Mouse (Mus musculus) stomach, postnatal 0 days (tissue): Measurements from ENCODE around the gene Fam198b. TPM values are rescaled to one million over a fixed set of nuclear protein-coding genes. Genes with fewer than 3 reads are reported as not detected.

Experiments used
- ATAC-seq: fragments of 200-750 bp; cut with Nextera tagmentation; 2 replicates; pipeline ENCODE4 v1.8.0; 2017; ENCODE audit not compliant: low FRiP score, low TSS enrichment
- DNase-seq: peaks from one replicate; pipeline ENCODE4 v3.0.0-alpha.2; 2016; ENCODE audit warnings: low spot score
- H3K27ac ChIP-seq: fragments of 300-500 bp; sonication (generic); replicated peaks from 2 replicates; pipeline ENCODE4 v1.5.1; 2014; ENCODE audit warnings: mild to moderate bottlenecking, control low read depth
- H3K27me3 ChIP-seq: fragments of 300-500 bp; sonication (generic); 2 replicates; pipeline ENCODE4 v1.6.1; 2014; ENCODE audit warnings: low read length; ENCODE audit not compliant: control insufficient read depth, insufficient read depth
- H3K36me3 ChIP-seq: fragments of 300-500 bp; sonication (generic); 2 replicates; pipeline ENCODE4 v1.6.1; 2014; ENCODE audit warnings: low read length, mixed read lengths; ENCODE audit not compliant: control insufficient read depth, insufficient read depth
- H3K4me1 ChIP-seq: fragments of 300-500 bp; sonication (generic); replicated peaks from 2 replicates; pipeline ENCODE4 v1.6.1; 2014; ENCODE audit warnings: antibody characterized with exemption; ENCODE audit not compliant: control insufficient read depth, insufficient read depth
- H3K4me2 ChIP-seq: fragments of 300-500 bp; sonication (generic); replicated peaks from 2 replicates; pipeline ENCODE4 v1.6.1; 2014; ENCODE audit warnings: low read depth, mild to moderate bottlenecking, control low read depth, moderate library complexity
- H3K4me3 ChIP-seq: fragments of 300-500 bp; sonication (generic); 2 replicates; pipeline ENCODE4 v1.5.1; 2014; ENCODE audit warnings: low read depth, low read length, control low read depth
- H3K9ac ChIP-seq: fragments of 300-500 bp; sonication (generic); 2 replicates; pipeline ENCODE4 v1.6.1; 2014; ENCODE audit warnings: mild to moderate bottlenecking, low read length, control low read depth, mixed read lengths
- H3K9me3 ChIP-seq: fragments of 300-500 bp; sonication (generic); 2 replicates; pipeline ENCODE4 v1.6.1; 2016; ENCODE audit warnings: low read length; ENCODE audit not compliant: control insufficient read depth
- CTCF ChIP-seq: IDR thresholded peaks from 2 replicates; pipeline ENCODE4 v1.5.1; 2016; ENCODE audit warnings: antibody characterized with exemption, low read depth, mild to moderate bottlenecking, moderate library complexity
- EP300 ChIP-seq: optimal IDR thresholded peaks from 2 replicates; pipeline ENCODE3; 2016; ENCODE audit warnings: antibody characterized with exemption
- WGBS: fragments of 180-500 bp; shearing (Covaris S2); extraction: QIAGEN DNeasy Blood & Tissue Kit; methylation state at CpG from one replicate; pipeline ENCODE4 v1.1.7; 2014; 5-methylcytosine and 5-hydroxymethylcytosine counted together
- polyA plus RNA-seq: library from polyadenylated mRNA; unstranded; fragments of >200 nt; fragmentation: Nextera tagmentation; extraction: Ambion mirVana; gene quantifications from 2 replicates; pipeline ENCODE4 v1.2.1, GENCODE M21; 2015

Fam198b gene
- polyA plus RNA-seq, 1 experiment from 2014 or later: 8.6 TPM

DNA sequence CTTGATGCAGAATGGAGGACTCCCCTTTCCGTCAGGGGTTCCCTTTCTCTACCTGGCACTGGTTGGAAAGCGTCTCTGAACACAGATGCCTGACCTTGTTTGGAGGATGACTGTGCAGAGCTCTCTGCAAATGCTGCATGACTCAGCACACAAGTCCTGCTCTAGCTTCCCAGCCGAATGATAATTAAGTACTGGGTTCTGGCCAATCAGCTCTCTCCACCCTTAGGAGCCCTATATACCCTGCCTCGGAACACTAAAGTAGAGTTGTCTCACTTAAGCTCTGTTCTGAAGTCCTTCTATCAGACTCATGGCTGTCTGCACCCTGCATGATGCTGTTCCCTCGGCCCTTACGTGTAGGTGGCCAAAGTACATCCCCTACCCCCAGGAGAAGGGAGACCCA is 111.4 kb downstream of the Fam198b start:
- H3K27me3 ChIP-seq: no peaks in the 10 kb centered on the region
- TF ChIP-seq EP300 (no peak), CTCF (no peak)
- 61% methylated on average over 6 of the region's 6 CpGs for WGBS
- no peaks in the 10 kb centered on the region for H3K4me1 ChIP-seq
- H3K4me2 ChIP-seq: no peak overlapping the region
- no peak overlapping the region for H3K4me3 ChIP-seq
- no peaks in the 10 kb centered on the region for H3K9me3 ChIP-seq
- DNase-seq: peak; percentile 19
- no peak overlapping the region for H3K27ac ChIP-seq
- H3K36me3 ChIP-seq: no peaks in the 10 kb centered on the region
- no peak overlapping the region for H3K9ac ChIP-seq
- peak; percentile 81 for ATAC-seq

Other genes starting within 250 kb of the Fam198b start
- 0.04 TPM in 1 of 2 replicates, not detected in the other for gene Rxfp1, start 146.7 kb upstream of the Fam198b start, polyA plus RNA-seq
- 1.7 and 2.2 TPM in 2 replicates for gene Tmem144, start 31.8 kb upstream of the Fam198b start, polyA plus RNA-seq